Mouse (Mus musculus) erythroblast, adult 5-6 weeks (primary cell): Measurements from ENCODE around the gene Tsku. TPM values are rescaled to one million over a fixed set of nuclear protein-coding genes. Genes with fewer than 3 reads are reported as not detected.

Source experiments
- ATAC-seq: replicated peaks from 2 replicates; pipeline ENCODE4 v1.8.0; 2016; ENCODE audit warnings: moderate number of reproducible peaks, mild to moderate bottlenecking, moderate TSS enrichment, inconsistent platforms; ENCODE audit not compliant: poor library complexity, low FRiP score, severe bottlenecking
- total RNA-seq, 2 experiments: library from RNA; stranded (forward) in 1 of 2; stranded (reverse) in 1 of 2; fragments of 150-400 nt in 1 of 2; fragments of 200-764, 138-1000 nt in 1 of 2; gene quantifications; 2 replicates each; pipeline versions ENCODE4 v1.2.3 to v1.2.4; 2015 to 2017; ENCODE audit warnings: low replicate concordance in 2 of 2

The Tsku gene
- total RNA-seq, 2 experiments from 2014 or later = 1.1 TPM; not detected in 1

DNA sequence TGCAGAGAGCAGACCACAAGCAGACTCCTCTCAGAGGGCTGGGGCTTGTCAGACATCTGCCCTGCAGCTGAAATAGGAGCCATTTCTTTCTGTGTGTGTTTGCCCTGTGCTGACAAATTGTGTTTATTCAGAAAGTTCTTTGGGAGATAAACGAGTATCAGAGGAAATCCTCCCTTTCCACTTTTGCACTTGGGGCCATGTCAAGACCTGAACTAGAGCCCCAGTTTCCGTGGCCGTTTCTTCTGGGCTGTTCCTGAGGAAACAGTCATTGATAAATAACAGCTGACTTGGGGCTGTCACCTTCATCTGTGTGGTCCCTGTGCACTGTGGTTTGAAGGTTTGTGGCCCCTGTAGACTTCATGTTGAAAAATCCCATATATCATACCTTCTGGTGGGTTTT lies 29.2 kb downstream of the Tsku start:
- ATAC-seq = no peak

DNA sequence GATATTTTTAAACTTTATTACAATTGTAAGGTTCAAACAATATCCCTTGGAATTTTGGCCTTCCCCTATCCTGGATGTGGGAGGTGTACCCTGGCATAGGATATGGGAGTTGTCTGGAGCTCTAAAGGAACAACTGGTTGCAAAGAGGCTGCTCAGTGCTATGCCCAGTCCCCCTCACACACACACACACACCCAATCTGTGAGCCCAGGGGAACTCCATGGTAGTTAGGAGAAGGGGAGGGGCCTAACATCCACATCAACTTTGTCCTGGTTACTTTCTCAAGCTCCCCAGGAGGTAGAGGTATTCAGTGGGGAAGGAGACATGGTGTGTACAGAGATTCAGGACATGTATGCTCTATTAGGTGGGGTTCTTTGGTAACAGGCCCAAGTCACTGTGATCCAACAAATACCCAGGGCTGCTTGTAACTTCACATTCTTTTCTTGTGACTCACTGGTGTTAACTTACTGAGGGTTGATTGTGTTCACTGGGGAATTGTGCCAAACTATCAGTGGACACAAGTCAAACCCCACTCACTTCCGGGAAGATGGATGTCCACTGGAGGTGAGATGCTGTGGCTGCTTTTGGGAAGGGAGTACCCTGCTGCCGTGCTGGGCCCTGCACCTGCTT lies 30.6 kb downstream of the Tsku start:
- peak; percentile 54 for ATAC-seq

DNA sequence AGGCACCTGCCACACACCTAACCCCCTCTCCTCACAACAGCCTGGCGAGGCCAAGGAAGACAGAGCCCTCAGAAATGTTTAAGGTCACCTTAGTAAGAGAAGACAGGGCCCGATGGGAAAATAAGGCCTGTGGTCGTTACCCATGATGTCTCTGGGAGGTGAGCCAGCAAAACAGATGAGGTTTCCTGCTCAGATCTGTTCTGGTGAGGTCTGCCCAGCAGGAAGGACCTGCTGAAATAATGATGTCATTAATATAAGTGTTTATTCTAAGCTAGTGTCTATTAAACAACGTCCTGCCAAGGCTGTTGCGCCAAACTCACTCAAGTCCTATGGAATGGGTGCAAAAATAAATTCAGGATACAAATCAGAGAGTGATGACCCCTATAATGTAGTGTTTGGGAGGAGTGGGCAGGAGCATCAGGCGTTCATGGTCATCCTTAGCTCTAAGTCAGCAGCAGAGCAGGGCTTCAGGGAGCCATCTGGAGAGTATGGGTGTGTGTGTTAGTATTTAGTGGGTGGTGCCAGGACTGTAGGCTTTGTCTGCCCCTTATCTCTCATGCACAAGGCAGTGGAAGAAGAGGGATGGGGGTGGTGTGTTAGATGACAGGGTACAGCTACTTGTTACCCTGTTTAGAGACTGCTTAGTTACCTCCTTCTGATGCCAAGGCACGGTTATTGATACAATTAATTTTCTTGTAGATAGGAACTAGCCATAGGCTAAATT lies 31.3 kb downstream of the Tsku start:
- ATAC-seq = peak; percentile 92

DNA sequence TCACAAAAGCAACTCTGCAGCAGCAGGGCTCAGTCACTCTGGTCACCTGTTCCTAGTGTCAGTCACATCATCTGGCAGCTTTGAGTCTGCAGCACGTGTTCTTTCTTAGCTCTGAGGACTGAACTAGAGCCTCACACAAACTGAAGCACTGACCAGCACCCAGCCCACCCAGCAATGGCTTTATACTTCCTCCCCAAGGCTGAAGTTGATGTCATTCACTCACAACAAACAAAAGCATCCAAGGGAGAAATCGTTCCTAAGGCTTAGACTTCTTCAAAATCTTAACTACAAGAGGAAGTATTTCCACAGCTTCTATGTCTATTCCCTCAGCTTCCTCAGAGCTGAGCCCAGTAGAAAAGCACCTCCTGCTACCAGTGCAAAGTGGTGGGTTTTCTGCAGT lies 32.8 kb downstream of the Tsku start:
- no peak for ATAC-seq

DNA sequence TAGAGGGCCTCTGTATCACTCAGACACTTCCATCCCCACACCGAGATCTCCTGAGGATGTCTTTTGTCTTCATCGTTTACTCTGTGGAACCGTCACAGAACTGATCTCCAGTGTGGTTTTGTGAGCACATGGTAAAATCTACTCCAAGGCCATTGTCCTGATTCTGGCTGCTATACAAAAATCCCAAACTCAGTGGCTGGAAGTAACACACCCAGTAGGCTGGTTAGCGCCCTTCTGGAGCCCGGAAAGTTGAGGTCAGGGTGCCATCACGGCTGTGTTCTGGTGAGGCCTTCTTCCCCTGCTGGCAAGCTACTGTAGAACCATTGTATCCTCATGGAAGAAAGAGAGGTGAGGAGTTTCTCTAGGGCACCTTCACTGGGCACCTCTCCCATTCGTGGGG lies 35.1 kb downstream of the Tsku start:
- no peak for ATAC-seq

GRCm38 (mm10) chr7:98324228-98324627 lies 36.9 kb downstream of the Tsku start:
- no peak for ATAC-seq

DNA sequence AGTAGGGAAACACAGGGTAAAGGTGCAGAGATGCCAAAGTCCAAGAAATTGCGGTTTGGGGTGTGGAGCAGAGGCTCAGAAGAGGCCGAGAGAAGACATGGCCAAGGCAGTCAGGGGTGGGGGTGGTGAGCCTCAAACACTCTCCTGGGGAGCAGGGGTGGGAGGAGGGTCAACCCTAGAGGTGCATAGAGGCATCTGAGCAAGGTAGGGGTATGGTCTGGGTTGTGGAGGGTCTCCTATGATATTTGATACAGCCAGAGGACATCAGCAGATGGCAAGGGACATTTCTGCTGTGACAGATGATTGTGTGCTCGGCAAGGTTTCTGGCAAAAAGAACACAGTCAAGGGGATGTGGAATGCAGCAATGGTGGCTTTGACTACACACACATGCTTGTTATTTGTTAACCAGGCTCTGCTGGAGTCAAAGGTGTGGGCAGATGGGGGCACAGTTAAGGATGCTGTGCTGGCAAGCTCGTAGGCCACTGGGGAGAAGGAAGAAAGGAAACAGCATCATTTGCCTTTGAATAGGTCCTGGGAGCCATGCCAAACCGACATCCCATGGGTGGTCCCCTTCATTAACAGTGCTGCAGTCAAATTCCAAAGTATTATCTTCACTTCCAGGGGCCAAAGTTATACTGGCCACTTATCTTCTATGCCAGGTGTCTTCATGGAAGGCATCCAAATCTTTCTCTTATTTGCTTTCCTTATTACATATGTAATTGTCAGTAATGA lies 37.7 kb downstream of the Tsku start:
- peak; percentile 51 for ATAC-seq

DNA sequence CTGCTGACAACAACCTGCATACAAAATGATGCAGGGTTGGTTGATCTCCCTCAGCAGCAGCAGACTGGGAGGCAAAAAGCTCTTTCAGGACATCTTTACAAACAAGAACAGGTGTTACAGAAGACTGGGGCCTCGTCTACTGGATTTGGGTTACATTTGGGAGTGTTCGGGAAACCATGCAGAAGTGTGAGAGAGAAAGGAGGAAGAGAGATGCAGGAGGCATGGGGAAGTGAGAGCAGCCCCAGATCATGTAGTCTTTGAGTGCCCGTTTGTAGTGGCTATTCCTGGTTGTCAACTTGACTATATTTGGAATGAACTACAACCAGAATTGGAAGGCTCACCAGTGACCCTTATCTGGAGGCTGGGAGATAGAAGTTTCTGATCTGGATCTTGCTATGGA lies 38.7 kb downstream of the Tsku start:
- no peak for ATAC-seq

DNA sequence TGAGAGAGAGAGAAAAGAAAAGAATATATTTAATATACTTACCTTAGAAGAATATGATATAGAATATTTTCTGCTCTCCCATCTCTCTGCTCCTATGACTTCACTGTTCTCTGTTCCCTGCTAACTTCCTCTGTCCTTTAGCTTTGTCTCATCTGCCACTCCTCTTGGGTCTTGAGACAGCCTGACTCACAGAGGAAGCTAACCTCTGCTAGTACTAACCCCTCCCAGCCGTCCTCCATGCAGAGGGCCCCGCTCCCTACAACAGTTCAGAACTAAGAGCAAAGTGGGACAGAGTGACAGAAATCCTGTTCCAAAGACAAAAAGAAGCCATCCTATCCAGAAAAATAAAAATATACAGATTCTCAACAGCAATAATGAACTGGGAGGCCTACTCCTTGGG lies 40.0 kb downstream of the Tsku start, which contains the start of gene Acer3:
Gene Acer3 (minus strand): TSS at position 126 of the 400 bp plus-strand sequence.
- ATAC-seq = no peak

- ATAC-seq = no peak
Measured at GRCm38 (mm10) chr7:98320006-98320556, 41.0 kb downstream of the Tsku start.

GRCm38 (mm10) chr7:98316568-98316967 lies 44.6 kb downstream of the Tsku start:
- no peak for ATAC-seq

- ATAC-seq = no peak
Measured at GRCm38 (mm10) chr7:98315087-98315486, 46.0 kb downstream of the Tsku start.

DNA sequence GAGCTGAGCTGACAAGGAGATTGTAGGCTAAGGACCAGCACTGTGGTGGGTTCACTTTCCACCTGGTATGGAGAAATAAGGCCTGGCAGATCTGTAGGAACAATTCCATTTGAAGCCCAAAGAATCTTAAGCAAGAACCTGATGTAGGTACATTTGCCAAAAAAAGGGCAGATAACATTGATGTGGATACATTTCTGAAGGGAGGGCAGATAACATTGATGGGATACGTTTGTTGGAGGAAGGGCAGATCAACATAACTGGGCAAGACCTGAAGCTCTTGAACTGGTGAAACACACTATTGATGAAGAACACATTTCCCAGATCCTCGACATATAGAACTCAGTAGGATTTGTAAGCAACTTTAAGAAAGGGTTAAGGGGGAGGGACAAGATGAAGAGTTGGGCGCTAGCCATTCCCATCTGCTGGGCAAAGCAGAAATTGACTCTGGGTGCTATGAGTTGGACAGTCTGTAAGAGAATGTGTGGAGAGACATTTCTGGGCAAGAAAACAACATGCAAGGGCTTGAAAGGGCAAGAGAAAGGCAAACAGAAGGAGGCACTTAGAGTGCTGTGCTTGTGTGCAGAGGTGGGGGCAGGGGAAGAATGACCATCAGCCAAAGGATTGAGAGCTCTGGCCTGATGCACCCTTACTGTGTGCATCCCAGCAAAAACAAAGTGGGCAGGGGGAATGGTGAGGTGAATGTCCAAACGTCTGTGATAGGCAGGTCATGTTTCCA lies 48.8 kb downstream of the Tsku start:
- no peak for ATAC-seq

DNA sequence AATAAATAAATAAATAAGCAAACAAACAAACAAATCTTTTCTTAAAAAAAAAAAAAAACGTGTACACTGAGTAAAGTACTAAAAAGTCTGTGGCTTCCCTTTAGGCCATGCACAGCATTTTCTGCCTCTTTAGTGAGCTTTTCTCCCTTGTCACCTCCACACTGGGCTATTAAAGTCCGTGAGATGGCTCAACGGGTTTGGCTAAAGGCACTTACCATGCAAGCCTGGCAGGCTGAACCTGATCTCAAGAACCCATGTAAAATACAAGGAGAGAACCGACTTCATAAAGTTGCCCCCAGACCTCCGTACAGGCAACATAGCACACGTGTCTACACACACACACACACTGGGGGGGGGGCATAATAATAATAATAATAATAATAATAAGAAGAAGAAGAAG lies 50.9 kb downstream of the Tsku start:
- no peak for ATAC-seq

DNA sequence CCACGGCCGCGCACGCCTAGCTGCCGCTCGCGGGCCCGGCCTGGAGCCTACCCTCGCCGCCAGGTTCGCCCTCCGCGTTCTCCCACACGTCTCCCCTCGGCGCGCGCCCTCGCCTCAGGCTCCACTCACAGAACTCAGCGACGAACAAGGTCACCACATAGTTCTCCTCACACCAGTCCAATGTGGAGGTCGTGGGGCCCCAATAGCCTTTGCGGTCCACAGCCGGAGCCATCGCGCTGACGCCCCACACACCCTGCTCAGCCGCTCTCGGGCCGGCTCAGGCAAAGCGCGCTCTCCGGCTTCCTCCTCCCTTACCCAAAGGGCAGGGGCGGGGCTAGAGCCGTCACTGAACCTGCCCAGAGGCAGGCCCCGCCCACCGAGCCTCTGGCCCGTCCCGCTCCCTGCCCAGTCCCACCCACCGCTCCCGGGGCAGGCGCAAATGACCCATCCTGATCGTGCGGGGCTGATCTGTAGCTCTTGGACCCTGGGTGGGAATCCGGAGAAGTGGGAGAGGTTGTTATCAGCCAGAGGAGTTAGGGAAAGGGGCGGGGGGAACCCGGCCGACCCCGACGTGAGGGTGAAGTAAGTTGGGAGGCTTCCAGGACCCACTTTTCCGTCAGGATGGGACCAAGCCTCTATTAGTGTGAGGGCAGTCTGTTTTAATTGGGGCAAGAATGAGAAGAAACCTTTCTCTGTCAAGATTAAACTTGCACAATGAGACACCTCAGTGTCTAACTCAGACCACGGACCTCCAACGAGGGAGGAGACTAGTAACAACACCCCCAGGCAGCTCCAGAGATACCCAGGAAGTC lies 51.7 kb downstream of the Tsku start:
- peak; percentile 95 for ATAC-seq

DNA sequence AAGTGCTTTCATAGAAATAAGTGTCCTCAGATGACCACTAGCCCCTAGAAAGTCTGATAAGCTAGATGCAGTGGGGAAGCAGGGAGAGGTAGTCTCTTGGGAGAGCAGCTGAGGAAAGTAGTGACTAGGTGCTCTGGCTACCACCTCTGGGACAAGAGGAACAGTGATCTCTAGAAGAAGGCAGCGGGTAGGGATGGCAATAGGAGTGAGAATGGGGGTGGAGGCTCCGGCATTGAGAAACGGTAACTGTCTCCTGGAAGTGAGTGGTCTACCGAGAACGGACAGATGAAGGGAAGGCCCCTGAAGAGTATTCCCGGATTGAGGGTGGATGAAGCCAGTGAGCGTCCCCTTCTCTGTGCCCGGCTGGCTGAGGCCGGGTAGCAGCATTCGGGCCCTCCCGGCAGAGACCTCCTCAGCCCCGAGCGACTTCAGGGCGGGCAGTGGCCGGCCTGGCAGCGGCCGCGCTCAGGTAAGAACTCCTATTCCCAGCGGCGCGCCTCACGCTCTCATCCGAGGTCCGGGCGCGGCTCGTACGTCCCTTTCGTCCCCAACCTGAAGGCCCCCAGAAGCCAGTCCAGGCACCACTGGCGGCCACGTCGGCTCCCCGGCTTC lies 52.4 kb downstream of the Tsku start:
- peak; percentile 60 for ATAC-seq

- ATAC-seq = no peak
Measured at GRCm38 (mm10) chr7:98307921-98308606, 53.1 kb downstream of the Tsku start.

- ATAC-seq = no peak
Measured at GRCm38 (mm10) chr7:98307411-98307810, 53.7 kb downstream of the Tsku start.
